Comparison of ENCODE assay signal across 8 mouse cellular contexts in the genomic region with DNA sequence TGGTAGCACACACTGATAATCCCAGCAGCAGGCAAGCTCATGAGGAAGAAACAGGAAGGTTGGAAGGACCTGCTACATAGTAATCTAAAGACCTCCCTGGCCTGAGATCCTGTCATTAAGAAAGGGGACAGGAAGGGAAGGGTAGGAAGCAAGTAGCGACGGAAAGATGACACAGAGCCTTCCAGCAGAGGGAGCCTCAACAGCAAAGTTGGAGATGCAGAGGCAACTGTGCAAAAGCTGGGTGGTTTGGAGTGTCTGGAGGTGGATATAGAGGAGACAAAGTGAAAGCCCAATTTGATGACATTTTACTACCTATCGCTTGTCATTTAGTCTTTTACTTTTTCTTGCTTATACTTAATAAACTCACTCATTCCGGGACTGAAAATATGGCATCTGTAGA. TPM values are rescaled to one million over a fixed set of nuclear protein-coding genes. Genes with fewer than 3 reads are reported as not detected.
A peak's percentile ranks its signal among the peaks of the same experiment; 100 is the strongest.
DNase-seq lines count a peak whose midpoint lies in the region; ATAC-seq and TF ChIP-seq lines count a peak whose summit lies in the region.

No protein-coding gene starts in this region.

- no peaks in the 10 kb centered on the region for H3K36me3 ChIP-seq in forebrain, embryonic 14.5 days (ENCODE audit: control insufficient read depth, insufficient read depth, low read length)
- H3K36me3 ChIP-seq in forebrain, embryonic 16.5 days (ENCODE audit: control insufficient read depth, insufficient read depth) = no peaks in the 10 kb centered on the region
- H3K36me3 ChIP-seq in midbrain, postnatal 0 days (ENCODE audit: insufficient read depth, low read length) = no peaks in the 10 kb centered on the region
- no peaks in the 10 kb centered on the region for H3K36me3 ChIP-seq in midbrain, embryonic 15.5 days (replicated peaks)
- no peaks in the 10 kb centered on the region for H3K36me3 ChIP-seq in intestine, embryonic 16.5 days (ENCODE audit: control insufficient read depth, insufficient read depth, low read length)

- H3K9ac ChIP-seq in forebrain, embryonic 14.5 days (ENCODE audit: low read length) = no peak overlapping the region
- no peak overlapping the region for H3K9ac ChIP-seq in forebrain, embryonic 16.5 days (replicated peaks; ENCODE audit: low read depth, low read length)
- H3K9ac ChIP-seq in midbrain, postnatal 0 days (replicated peaks; ENCODE audit: low read length, poor library complexity, severe bottlenecking) = no peak overlapping the region
- no peak overlapping the region for H3K9ac ChIP-seq in midbrain, embryonic 15.5 days
- no peak overlapping the region for H3K9ac ChIP-seq in intestine, embryonic 16.5 days (ENCODE audit: low read depth, low read length)

- no peaks in the 10 kb centered on the region for H3K27me3 ChIP-seq in forebrain, embryonic 14.5 days (replicated peaks; ENCODE audit: control insufficient read depth, insufficient read depth, low read length)
- H3K27me3 ChIP-seq in forebrain, embryonic 16.5 days (replicated peaks; ENCODE audit: control insufficient read depth, insufficient read depth, low read length) = no peaks in the 10 kb centered on the region
- peaks cover 3% of the 10 kb centered on the region; the same call in 1 of the 2 replicates for H3K27me3 ChIP-seq in midbrain, postnatal 0 days (ENCODE audit: insufficient read depth, low read length)
- peaks cover 5% of the 10 kb centered on the region for H3K27me3 ChIP-seq in midbrain, embryonic 15.5 days (replicated peaks)
- H3K27me3 ChIP-seq in intestine, embryonic 16.5 days (replicated peaks; ENCODE audit: control insufficient read depth, insufficient read depth, low read length) = no peaks in the 10 kb centered on the region

- no peak overlapping the region for H3K4me2 ChIP-seq in forebrain, embryonic 14.5 days (ENCODE audit: low read length)
- H3K4me2 ChIP-seq in forebrain, embryonic 16.5 days (ENCODE audit: low read length) = no peak overlapping the region
- H3K4me2 ChIP-seq in midbrain, postnatal 0 days (ENCODE audit: low read depth, low read length, poor library complexity, severe bottlenecking) = no peak overlapping the region
- no peak overlapping the region for H3K4me2 ChIP-seq in midbrain, embryonic 15.5 days
- no peak overlapping the region for H3K4me2 ChIP-seq in intestine, embryonic 16.5 days (ENCODE audit: low read depth, low read length)

- H3K9me3 ChIP-seq in forebrain, embryonic 14.5 days (replicated peaks; ENCODE audit: control insufficient read depth, low read length) = no peaks in the 10 kb centered on the region
- no peaks in the 10 kb centered on the region for H3K9me3 ChIP-seq in forebrain, embryonic 16.5 days (ENCODE audit: control insufficient read depth, low read length)
- H3K9me3 ChIP-seq in midbrain, postnatal 0 days (ENCODE audit: low read length) = no peaks in the 10 kb centered on the region
- no peaks in the 10 kb centered on the region for H3K9me3 ChIP-seq in midbrain, embryonic 15.5 days
- H3K9me3 ChIP-seq in intestine, embryonic 16.5 days (ENCODE audit: control insufficient read depth, low read length) = no peaks in the 10 kb centered on the region

- H3K27ac ChIP-seq in forebrain, embryonic 14.5 days (ENCODE audit: low read depth, low read length) = no peak overlapping the region
- H3K27ac ChIP-seq in forebrain, embryonic 16.5 days (ENCODE audit: low read length) = no peak overlapping the region
- H3K27ac ChIP-seq in midbrain, postnatal 0 days (ENCODE audit: low read depth, low read length) = no peak overlapping the region
- H3K27ac ChIP-seq in midbrain, embryonic 15.5 days = no peak overlapping the region
- H3K27ac ChIP-seq in intestine, embryonic 16.5 days (ENCODE audit: low read length) = no peak overlapping the region

- ATAC-seq in forebrain, embryonic 14.5 days = no peak
- ATAC-seq in forebrain, embryonic 16.5 days = no peak
- no peak for ATAC-seq in midbrain, postnatal 0 days (ENCODE audit: low FRiP score)
- no peak for ATAC-seq in midbrain, embryonic 15.5 days (replicated peaks)
- ATAC-seq in intestine, embryonic 16.5 days = no peak

- TF ChIP-seq CTCF in midbrain, postnatal 0 days (IDR thresholded peaks at IDR 0.05) = peak; percentile 74
- peak; percentile 61 for TF ChIP-seq CTCF in brain, embryonic 14.5 days (IDR thresholded peaks at IDR 0.05; ENCODE audit: borderline replicate concordance, extremely low read depth, insufficient read depth, insufficient read length)

- WGBS in forebrain, embryonic 14.5 days = 42% methylated on average over 4 of the region's 4 CpGs
- 39% methylated on average over 4 of the region's 4 CpGs for WGBS in forebrain, embryonic 16.5 days
- 35% methylated on average over 4 of the region's 4 CpGs for WGBS in midbrain, postnatal 0 days
- WGBS in midbrain, embryonic 15.5 days = 41% methylated on average over 4 of the region's 4 CpGs
- WGBS in intestine, embryonic 16.5 days = 40% methylated on average over 4 of the region's 4 CpGs

- H3K4me1 ChIP-seq in forebrain, embryonic 14.5 days (ENCODE audit: control insufficient read depth, insufficient read depth, low read length) = peaks cover 5% of the 10 kb centered on the region; the same call in 1 of the 2 replicates
- H3K4me1 ChIP-seq in forebrain, embryonic 16.5 days (replicated peaks; ENCODE audit: control insufficient read depth, insufficient read depth, low read length) = peaks cover 13% of the 10 kb centered on the region
- H3K4me1 ChIP-seq in midbrain, postnatal 0 days (ENCODE audit: insufficient read depth, low read length) = no peaks in the 10 kb centered on the region
- H3K4me1 ChIP-seq in midbrain, embryonic 15.5 days = peaks cover 4% of the 10 kb centered on the region; the same call in 1 of the 2 replicates
- H3K4me1 ChIP-seq in intestine, embryonic 16.5 days (ENCODE audit: control insufficient read depth, insufficient read depth, low read length) = no peaks in the 10 kb centered on the region

- no peak overlapping the region for H3K4me3 ChIP-seq in forebrain, embryonic 14.5 days (ENCODE audit: low read depth, low read length)
- H3K4me3 ChIP-seq in forebrain, embryonic 16.5 days (replicated peaks; ENCODE audit: low read length) = no peak overlapping the region
- H3K4me3 ChIP-seq in midbrain, postnatal 0 days (ENCODE audit: low read depth, low read length) = no peak overlapping the region
- no peak overlapping the region for H3K4me3 ChIP-seq in midbrain, embryonic 15.5 days
- no peak overlapping the region for H3K4me3 ChIP-seq in intestine, embryonic 16.5 days (ENCODE audit: low read length)

- DNase-seq in forebrain, embryonic 14.5 days (ENCODE audit: low spot score) = peak; percentile 53
- peak; percentile 50 for DNase-seq in midbrain, postnatal 0 days (ENCODE audit: low spot score)
- no peak for DNase-seq in brain, embryonic 14.5 days (ENCODE audit: low read depth)
- peak; percentile 57 to 82 for DNase-seq in kidney, postnatal 36 days
- peak; percentile 48 to 67 for DNase-seq in right cerebral cortex, adult 2 months (ENCODE audit: low spot score in 2 of 2)

- TF ChIP-seq POLR2A in brain, embryonic 14.5 days (IDR thresholded peaks at IDR 0.05; ENCODE audit: borderline replicate concordance, extremely low read depth, insufficient read depth, insufficient read length, poor library complexity, severe bottlenecking) = no peak

RNA-seq across cellular contexts. Expression of a gene that starts 19.0 kb away (rescaled TPM):
- 4.3 and 5.4 TPM in 2 replicates for polyA plus RNA-seq in forebrain, embryonic 14.5 days (2014; fragmentation: Nextera tagmentation; extraction: Ambion mirVana)
- 8.0 and 9.7 TPM in 2 replicates for polyA plus RNA-seq in forebrain, embryonic 16.5 days (2015; fragmentation: Nextera tagmentation; extraction: Ambion mirVana)
- 33.8 and 42.1 TPM in 2 replicates for total RNA-seq in midbrain, postnatal 0 days (2014; rRNA removed)
- polyA plus RNA-seq in midbrain, postnatal 0 days (2015; fragmentation: Nextera tagmentation; extraction: Ambion mirVana) = 19.3 and 23.3 TPM in 2 replicates
- 14.5 and 16.0 TPM in 2 replicates for polyA plus RNA-seq in midbrain, embryonic 15.5 days (2015; fragmentation: Nextera tagmentation; extraction: Ambion mirVana)
- 10.3 and 15.5 TPM in 2 replicates for polyA plus RNA-seq in brain, embryonic 14.5 days (2012; rRNA removed)
- 3.5 and 3.8 TPM in 2 replicates for polyA plus RNA-seq in intestine, embryonic 16.5 days (2015; fragmentation: Nextera tagmentation; extraction: Ambion mirVana)

RNA-seq across cellular contexts. Expression of a gene that starts 45.7 kb away (rescaled TPM):
- polyA plus RNA-seq in forebrain, embryonic 14.5 days (2014; fragmentation: Nextera tagmentation; extraction: Ambion mirVana) = 13.7 and 16.3 TPM in 2 replicates
- polyA plus RNA-seq in forebrain, embryonic 16.5 days (2015; fragmentation: Nextera tagmentation; extraction: Ambion mirVana) = 16.1 and 17.1 TPM in 2 replicates
- total RNA-seq in midbrain, postnatal 0 days (2014; rRNA removed) = 50.3 and 61.0 TPM in 2 replicates
- 31.1 and 35.3 TPM in 2 replicates for polyA plus RNA-seq in midbrain, postnatal 0 days (2015; fragmentation: Nextera tagmentation; extraction: Ambion mirVana)
- polyA plus RNA-seq in midbrain, embryonic 15.5 days (2015; fragmentation: Nextera tagmentation; extraction: Ambion mirVana) = 17.3 and 17.4 TPM in 2 replicates
- 26.3 and 30.9 TPM in 2 replicates for polyA plus RNA-seq in brain, embryonic 14.5 days (2012; rRNA removed)
- polyA plus RNA-seq in intestine, embryonic 16.5 days (2015; fragmentation: Nextera tagmentation; extraction: Ambion mirVana) = 36.1 and 39.6 TPM in 2 replicates
